Mouse (Mus musculus) left cerebral cortex, postnatal 14 days (tissue): ENCODE measurements around the gene Tirap. TPM values are rescaled to one million over a fixed set of nuclear protein-coding genes. Genes with fewer than 3 reads are reported as not detected.

Experiments
- DNase-seq, 2 experiments: peaks; one replicate each; pipeline ENCODE4 v3.0.0; 2021 to 2022; ENCODE audit warnings: low spot score in 2 of 2, mixed read lengths in 1 of 2
- intact Hi-C: fragments of 180-260 bp; cut with DNase I; formaldehyde crosslinking; loops from one replicate; pipeline ENCODE4 v1.15.1; 2025
- long read RNA-seq, 2 experiments: library from polyadenylated mRNA; stranded (forward); transcript quantifications; one replicate each; pipeline ENCODE4 v2.0.0; 2021
- total RNA-seq, 2 experiments: library from RNA; stranded (reverse); gene quantifications; 2 replicates each; pipeline ENCODE4 v1.2.3; 2021

The Tirap gene
- total RNA-seq = 1 to 10 TPM; 1.8 to 2.7 TPM
- long read RNA-seq, experiment 1, partial matches to known transcripts = 0 of 2 reads
- long read RNA-seq, experiment 1, other reads (novel, unspliced or antisense) = 1 of 2 reads
- long read RNA-seq, experiment 2 = 0 reads

DNA sequence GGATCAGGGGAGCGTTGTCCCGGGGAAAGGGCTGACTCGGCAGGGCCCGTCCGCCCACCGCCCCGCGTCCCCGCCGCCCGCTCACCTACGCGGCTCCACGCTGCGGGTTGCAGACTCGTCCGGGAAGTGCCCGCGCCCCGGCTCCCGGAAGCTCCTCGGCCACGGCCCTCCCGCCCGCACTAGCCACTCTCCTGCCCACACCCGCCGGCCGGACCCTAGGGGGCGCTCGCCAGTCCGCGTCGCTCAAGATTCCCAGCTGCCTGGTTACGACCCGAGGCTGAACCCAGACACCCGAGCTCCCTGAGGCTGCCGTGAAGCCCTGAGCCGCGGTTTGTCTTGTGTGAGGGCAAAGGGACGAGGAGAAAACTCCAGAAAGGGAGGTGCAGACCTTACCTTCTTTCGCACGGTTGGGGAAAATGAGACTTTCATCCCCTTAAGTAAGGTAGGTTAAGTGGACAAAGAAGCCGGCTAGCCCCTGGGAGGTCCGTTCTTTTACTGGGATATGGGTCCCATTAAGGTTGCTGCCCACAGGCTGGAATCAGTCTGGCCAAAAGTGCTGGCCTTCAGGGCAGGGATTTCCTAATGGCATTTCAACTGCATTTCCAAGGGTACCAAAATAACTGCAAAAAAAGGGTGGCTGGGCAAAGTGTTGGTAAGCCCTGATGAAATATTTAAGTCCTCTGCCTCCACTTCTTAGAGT is at the start of gene Tirap, which contains the start of gene Srpr:
Gene Tirap (minus strand): TSS at position 520 of the 700 bp plus-strand sequence.
Gene Srpr (plus strand): TSS at position 404 of the 700 bp plus-strand sequence.
- peak; percentile 75 to 83 for DNase-seq
- intact Hi-C loops = no loop called here

GRCm38 (mm10) chr9:35249476-35249875 is 49.4 kb upstream of the Tirap start:
- DNase-seq = no peak
- intact Hi-C loops = no loop called here

DNA sequence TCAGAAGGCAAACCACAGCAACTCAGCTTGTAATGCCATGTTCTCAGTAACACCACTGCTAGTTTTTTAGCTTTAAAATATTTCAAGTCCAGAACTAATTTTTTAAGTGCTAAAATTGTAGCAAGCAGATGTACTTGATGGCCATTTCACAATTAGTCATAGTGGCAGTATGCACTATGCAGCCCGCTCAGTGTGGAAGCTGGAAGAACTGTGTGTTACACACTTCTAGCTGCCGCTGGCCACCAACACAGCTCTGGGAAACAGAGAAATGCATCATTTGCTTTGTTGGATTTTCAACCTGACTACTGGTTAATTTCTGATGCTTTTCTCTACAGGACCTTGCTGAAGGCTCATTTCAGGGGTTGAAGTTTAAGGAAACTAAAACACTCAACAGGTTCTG is 47.3 kb upstream of the Tirap start:
- DNase-seq = no peak
- intact Hi-C loops = no loop called here

DNA sequence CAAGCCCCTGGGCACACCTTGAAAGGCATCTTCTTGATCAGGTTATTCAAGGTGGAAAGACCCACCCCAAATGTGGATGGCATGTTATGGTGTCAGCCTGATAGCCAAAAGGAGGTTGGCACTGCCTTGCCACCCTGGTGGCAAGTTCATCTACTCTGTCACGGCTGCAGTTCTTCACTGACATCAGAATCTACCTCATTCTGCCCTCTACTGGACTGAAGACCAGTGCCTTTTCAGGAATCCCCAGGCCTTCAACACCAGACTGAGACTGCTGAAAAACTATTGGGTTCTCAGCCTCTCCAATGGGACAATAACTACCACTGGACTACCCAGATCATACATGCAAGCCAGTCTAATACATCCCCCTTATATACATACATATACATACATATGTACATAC is 39.6 kb upstream of the Tirap start:
- DNase-seq = no peak
- intact Hi-C loops = no loop called here

- no peak for DNase-seq
- intact Hi-C loops = no loop called here
These were observed 39.0 kb upstream of the Tirap start for GRCm38 (mm10) chr9:35238915-35239571.

DNA sequence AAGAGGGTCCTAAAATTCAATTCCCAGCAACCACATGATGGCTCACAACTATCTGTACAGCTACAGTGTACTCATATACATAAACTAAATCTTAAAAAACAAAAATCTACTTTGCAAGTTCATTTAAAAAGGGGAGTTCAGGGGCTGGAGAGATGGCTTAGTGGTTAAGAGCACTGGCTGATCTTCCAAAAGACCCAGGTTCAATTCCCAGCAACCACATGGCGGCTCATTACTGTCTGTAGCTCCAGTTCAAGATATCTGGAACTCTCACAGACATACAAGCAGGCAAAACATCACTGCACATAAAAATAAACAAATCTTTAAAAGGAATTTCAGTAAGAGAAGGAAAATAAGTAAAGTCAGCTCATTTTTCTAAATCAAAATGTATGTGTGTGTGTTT is 38.3 kb upstream of the Tirap start:
- DNase-seq = no peak
- intact Hi-C loops = no loop called here

- intact Hi-C loops = no loop called here
- no peak for DNase-seq
These were observed 35.9 kb upstream of the Tirap start for GRCm38 (mm10) chr9:35235996-35236395.

DNA sequence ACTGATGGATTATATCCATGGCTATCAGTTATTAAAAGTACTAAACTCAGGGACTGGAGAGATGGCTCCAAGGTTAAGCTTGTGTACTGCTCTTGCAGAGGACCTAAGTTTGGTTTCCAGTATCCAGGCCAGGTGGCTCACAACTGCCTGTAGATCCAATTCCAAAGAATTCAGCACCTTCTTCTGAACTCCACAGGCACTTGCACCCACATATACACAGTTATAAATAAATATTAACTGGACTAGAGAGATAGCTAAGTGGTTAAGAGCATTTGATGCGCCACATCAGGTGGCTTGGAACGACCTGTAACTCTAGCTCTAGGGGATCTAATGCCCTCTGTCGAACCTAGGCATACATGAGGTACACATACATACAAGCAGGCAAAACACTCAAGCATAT is 28.6 kb upstream of the Tirap start:
- intact Hi-C loops = no loop called here
- DNase-seq = no peak

GRCm38 (mm10) chr9:35223466-35223865 is 23.4 kb upstream of the Tirap start:
- no peak for DNase-seq
- intact Hi-C loops = no loop called here

DNA sequence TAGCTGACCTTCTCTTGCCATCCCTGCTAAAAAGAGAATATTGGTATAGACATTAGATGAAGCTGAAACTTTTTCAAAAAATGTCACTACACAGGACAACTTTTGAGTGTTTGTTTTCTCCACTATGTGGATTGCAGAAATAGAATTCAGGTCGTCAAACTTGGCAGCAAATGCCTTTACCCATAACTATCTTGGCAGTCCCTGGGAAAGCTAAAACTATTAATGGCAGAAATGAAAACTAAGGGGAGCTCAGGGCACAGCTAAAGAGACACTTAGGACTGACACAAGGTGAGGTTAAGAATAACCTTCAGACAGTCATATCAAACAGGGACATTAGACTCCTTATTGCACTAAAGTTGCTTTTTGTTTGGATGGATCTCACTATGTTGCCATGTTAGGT is 17.9 kb upstream of the Tirap start:
- intact Hi-C loops = no loop called here
- no peak for DNase-seq

DNA sequence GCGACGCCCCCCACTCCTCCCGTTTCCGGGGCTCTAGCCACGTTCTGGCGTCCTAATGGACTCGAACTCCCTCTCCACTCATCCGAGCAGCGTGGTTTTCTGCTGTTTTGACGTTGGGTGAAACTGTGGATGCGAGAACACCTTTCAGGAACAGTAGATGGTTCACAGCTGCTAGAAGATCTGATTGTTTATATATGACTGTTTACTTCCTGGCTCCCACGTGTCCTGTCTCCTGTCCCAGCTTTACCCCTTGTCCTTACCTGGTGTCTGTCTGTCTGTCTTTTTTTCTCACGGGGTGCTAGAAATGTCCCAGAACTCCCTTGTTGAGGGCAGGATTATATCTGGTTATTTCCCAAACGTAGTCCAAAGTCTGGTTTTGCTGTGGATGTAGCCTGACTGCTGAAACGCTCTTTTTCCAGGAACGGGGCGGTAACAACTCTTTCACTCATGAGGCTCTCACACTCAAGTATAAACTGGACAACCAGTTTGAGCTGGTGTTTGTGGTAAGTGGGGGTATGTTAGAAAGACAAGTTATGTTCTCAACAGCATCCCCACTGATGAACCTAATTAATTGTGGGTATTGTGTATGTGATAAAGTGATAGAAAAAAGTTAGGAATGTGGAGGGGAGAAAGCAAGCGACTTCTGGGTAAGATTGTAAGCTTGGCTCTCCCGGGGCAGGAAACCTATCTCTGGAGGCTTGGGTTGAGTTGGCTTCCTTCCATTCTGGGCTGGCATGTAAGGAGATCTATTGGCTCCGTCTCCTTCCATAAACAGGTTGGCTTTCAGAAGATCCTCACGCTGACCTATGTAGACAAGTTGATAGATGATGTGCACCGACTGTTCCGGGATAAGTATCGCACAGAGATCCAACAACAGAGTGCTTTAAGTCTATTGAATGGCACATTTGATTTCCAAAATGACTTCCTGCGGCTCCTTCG is 11.8 kb upstream of the Tirap start:
- intact Hi-C loops = loop anchor here (2.0 kb wide), 1 partner anchor 55 kb away; the partner anchor contains the start of genes Fam118b and Rpusd4
- no peak for DNase-seq

DNA sequence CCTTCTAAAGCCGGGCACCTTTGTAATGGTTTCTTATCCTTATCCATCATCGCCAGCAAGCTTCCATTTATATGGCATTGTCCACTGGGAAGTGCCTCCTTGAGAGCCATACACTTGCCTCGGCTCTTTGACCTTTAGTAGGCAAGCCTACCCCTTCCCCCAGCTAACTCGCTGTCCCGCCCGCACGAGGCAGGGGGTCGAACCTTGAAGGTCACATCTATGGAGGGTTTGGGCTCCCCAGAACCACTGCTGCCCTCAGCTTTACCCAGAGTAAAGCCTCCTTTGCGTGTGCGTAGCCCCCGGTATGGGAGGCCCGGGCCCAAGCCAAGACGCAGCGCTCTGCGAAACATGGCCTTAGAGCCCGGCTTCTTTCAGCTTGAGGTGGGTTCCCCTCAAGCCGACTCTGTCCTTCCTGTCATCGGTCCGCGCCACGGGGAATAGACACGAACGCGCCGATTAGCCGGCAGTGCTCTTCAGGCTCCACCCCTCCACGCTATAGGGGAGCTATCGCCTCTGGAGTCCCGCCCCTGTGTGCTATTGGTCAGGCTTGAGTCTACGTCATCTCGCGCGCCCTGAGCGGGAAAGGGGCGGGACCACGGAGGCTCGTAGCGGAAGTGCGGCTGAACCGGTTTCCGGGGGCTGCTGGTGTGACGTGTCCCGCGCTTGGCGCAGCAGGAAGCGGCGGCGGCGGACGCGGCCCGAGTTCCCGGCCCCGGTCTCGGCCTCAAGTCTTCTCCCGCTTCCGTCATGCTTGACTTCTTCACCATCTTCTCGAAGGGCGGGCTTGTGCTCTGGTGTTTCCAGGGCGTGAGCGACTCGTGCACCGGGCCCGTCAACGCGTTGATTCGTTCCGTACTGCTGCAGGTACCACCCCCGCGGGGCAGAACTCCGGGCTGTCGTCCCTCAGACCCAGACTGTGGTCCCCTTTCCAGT is 10.7 kb upstream of the Tirap start, which contains the start of gene Foxred1:
Gene Foxred1 (minus strand): TSS at position 514 of the 933 bp plus-strand sequence.
- intact Hi-C loops = loop anchor here (2.0 kb wide), 1 partner anchor 56 kb away; the partner anchor contains the start of genes Fam118b and Rpusd4
- DNase-seq = peak; percentile 99

GRCm38 (mm10) chr9:35204421-35204820 is 4.3 kb upstream of the Tirap start:
- DNase-seq = no peak
- intact Hi-C loops = no loop called here

GRCm38 (mm10) chr9:35203536-35203935 is 3.4 kb upstream of the Tirap start:
- no peak for DNase-seq
- intact Hi-C loops = no loop called here

DNA sequence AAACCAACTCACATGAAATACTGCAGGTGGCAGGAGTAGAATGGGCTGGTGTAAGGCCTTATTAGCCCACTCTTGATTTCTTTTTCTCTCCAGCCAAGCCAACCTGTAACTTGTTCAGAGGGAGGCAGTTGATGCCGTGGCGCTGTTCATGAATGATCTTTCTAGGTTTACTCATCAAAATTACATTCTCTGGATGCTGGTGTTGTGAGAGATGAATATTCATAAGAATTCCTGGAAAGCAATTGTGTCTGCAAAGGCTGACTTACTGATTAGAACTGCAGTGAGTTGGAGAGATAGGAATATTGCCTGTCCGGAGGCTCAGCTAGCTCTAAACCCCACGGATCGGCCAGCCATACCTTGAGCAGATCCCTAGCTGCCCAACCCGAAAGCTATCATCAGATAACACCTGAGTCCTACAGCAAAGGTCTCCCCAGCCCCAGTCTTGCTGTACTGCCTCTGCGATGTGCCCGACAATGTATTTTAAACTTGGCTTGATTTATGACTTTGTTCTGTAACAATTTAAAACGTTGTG is 504 bp upstream of the Tirap start:
- DNase-seq = no peak
- intact Hi-C loops = no loop called here

DNA sequence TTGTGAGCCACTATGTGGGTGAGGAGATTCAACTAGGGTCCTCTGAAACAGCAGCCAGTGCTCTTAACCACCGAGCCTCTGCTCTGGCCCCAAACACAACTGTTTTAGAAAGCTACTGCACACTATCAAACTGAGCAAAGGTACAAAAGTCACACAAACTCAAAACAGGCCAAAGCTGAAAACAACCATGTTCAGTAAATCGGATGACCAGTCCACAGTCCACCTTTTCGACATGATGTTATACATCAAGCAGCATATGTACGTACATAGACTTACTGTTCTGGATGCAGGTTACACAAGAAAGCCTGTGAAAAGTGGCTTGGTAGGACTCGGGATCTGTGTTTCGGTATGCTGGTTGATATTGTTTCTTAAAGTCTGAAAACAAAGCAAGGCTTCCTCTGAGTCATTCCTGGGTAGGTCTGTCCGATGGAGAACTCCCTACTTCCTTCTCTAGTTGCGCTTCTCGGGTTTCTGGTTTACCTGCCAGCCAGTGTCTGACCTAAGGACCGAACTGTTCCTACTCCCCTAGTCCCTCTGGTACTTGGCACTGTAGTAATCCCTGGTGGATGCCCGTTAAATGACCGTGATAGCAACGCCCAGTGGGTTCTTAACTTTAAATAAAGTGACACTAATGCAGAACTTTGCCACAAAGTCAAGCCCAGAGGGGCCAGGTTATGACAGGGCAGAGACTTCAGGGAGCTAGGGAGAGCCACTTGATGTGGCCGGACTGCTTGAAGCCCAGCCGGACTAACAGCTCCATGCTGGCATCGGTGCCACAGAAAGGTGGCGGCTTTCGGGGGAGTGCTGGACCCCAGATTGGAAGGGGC is 933 bp downstream of the Tirap start:
- DNase-seq = no peak
- intact Hi-C loops = no loop called here

DNA sequence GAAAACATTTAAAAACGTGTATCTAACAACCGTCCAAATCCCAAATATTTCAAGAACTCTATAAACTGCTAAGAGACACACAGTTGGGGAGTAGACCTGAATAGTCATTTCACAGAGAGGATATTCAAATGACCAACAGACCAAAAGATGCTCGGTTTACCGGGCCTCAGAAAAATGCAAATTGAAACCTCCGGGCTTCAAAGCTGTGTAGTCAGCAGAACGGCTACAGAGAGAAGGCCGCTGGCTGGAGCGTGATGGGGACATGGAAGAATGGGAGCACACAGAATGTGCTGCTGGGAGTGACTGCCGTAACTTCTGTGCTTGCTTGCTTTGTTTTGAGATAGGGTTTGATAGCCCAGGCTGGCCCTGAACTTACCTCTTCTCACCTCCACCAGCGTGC is 1.7 kb downstream of the Tirap start:
- intact Hi-C loops = no loop called here
- no peak for DNase-seq

DNA sequence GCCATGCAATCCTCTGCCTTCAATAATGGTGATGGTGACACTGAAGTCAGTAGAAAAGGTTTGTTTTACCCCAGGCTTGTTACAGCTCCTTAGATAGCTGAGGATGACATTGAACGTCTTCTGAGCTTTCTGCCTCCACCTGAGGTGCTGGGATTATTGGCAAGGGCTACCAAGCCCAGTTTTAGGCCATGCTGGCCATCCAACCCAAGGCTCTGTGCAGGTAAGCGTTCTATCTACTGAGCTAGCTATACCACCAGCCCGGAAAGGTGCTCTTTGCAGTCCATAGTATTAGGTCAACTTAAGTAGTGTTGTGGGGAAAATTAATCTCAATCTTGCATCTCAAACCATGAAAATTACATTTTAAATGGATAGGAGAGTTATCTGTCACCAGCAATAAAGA is 2.5 kb downstream of the Tirap start:
- no peak for DNase-seq
- intact Hi-C loops = no loop called here
